Comparison of ENCODE assay signal across 8 mouse cellular contexts in the genomic region with DNA sequence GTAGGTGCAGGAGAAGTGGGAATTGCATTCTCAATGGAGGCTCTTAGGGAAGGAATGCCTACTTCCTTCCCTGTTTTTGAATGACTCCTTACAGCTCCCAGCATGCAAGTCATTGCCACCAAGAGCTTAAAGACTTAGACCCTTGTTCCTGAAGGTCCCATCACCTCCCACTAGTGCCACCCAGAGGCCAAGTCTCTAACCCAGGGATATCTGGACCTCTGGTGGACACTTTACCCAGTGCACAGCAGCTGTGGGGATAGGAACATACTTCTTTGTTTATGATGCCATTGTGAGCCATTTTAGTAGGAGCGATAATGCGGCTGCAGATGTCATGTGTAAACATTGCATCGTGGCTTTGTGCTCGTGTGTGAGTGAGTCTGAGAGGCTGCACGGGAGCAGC. TPM values are rescaled to one million over a fixed set of nuclear protein-coding genes. Genes with fewer than 3 reads are reported as not detected.
DNase-seq lines count a peak whose midpoint lies in the region; ATAC-seq and TF ChIP-seq lines count a peak whose summit lies in the region.

No protein-coding gene starts in this region.

- H3K27me3 ChIP-seq in liver, embryonic 12.5 days (replicated peaks): no peaks in the 10 kb centered on the region
- no peaks in the 10 kb centered on the region for H3K27me3 ChIP-seq in embryonic facial prominence, embryonic 12.5 days
- H3K27me3 ChIP-seq in limb, embryonic 10.5 days (ENCODE audit: low read depth, poor library complexity, severe bottlenecking): peaks cover 19% of the 10 kb centered on the region
- no peaks in the 10 kb centered on the region for H3K27me3 ChIP-seq in cerebellum, adult 2 months (ENCODE audit: control insufficient read depth, insufficient read depth, low read length)

- no peak overlapping the region for H3K27ac ChIP-seq in liver, embryonic 12.5 days
- H3K27ac ChIP-seq in embryonic facial prominence, embryonic 12.5 days: peak overlapping the region; percentile 47
- peak overlapping the region; percentile 53 for H3K27ac ChIP-seq in limb, embryonic 10.5 days
- H3K27ac ChIP-seq in cerebellum, adult 2 months (ENCODE audit: insufficient read depth, low read length): no peak overlapping the region

- H3K9me3 ChIP-seq in liver, embryonic 12.5 days (replicated peaks): no peaks in the 10 kb centered on the region
- no peaks in the 10 kb centered on the region for H3K9me3 ChIP-seq in embryonic facial prominence, embryonic 12.5 days
- H3K9me3 ChIP-seq in limb, embryonic 10.5 days (replicated peaks): no peaks in the 10 kb centered on the region

- no peaks in the 10 kb centered on the region for H3K4me1 ChIP-seq in liver, embryonic 12.5 days
- H3K4me1 ChIP-seq in embryonic facial prominence, embryonic 12.5 days: peaks cover 33% of the 10 kb centered on the region
- H3K4me1 ChIP-seq in limb, embryonic 10.5 days: peaks cover 54% of the 10 kb centered on the region
- H3K4me1 ChIP-seq in cerebellum, adult 2 months (ENCODE audit: control insufficient read depth, insufficient read depth, low read length): no peaks in the 10 kb centered on the region

- no peak overlapping the region for H3K4me2 ChIP-seq in liver, embryonic 12.5 days
- no peak overlapping the region for H3K4me2 ChIP-seq in embryonic facial prominence, embryonic 12.5 days (replicated peaks)

- no peak for TF ChIP-seq POLR2A in cerebellum, adult 2 months (IDR thresholded peaks at IDR 0.05; ENCODE audit: borderline replicate concordance, insufficient read depth, low read length)

- peak; percentile 47 for DNase-seq in liver
- DNase-seq in MN1 (ENCODE audit: low spot score): peak; percentile 14
- peak; percentile 62 for DNase-seq in limb, embryonic 10.5 days (ENCODE audit: low spot score)
- peak; percentile 74 for DNase-seq in testis, postnatal 10 days (ENCODE audit: low spot score)
- DNase-seq in layer of hippocampus, adult 9-11 months: no peak
- no peak for DNase-seq in cerebellum, adult 2 months

- no peaks in the 10 kb centered on the region for H3K36me3 ChIP-seq in liver, embryonic 12.5 days
- no peaks in the 10 kb centered on the region for H3K36me3 ChIP-seq in embryonic facial prominence, embryonic 12.5 days
- H3K36me3 ChIP-seq in limb, embryonic 10.5 days: no peaks in the 10 kb centered on the region

- H3K9ac ChIP-seq in liver, embryonic 12.5 days: no peak overlapping the region
- H3K9ac ChIP-seq in embryonic facial prominence, embryonic 12.5 days: no peak overlapping the region

- no peak for ATAC-seq in liver, embryonic 12.5 days
- no peak for ATAC-seq in embryonic facial prominence, embryonic 12.5 days (ENCODE audit: insufficient number of reproducible peaks, insufficient read depth, low FRiP score, low TSS enrichment)

- no peak overlapping the region for H3K4me3 ChIP-seq in liver, embryonic 12.5 days
- no peak overlapping the region for H3K4me3 ChIP-seq in embryonic facial prominence, embryonic 12.5 days
- H3K4me3 ChIP-seq in limb, embryonic 10.5 days: no peak overlapping the region
- no peak overlapping the region for H3K4me3 ChIP-seq in cerebellum, adult 2 months (replicated peaks; ENCODE audit: insufficient read depth, low read depth, low read length)

- WGBS in liver, embryonic 12.5 days (ENCODE audit: insufficient replicate concordance): 64% methylated on average over 5 of the region's 5 CpGs
- WGBS in embryonic facial prominence, embryonic 12.5 days: 57% methylated on average over 5 of the region's 5 CpGs
- 66% methylated on average over 5 of the region's 5 CpGs for WGBS in limb, embryonic 10.5 days
- WGBS in cerebellum, adult 2 months: 75% methylated on average over 5 of the region's 5 CpGs

- no peak for TF ChIP-seq CTCF in cerebellum, adult 2 months (IDR thresholded peaks at IDR 0.05; ENCODE audit: borderline replicate concordance, insufficient read depth, low read depth, low read length)

RNA-seq across cellular contexts. Expression of a gene that starts 38.3 kb away (rescaled TPM):
- 98.8 and 99.0 TPM in 2 replicates for polyA plus RNA-seq in liver, embryonic 12.5 days (2016; fragmentation: Nextera tagmentation; extraction: Ambion mirVana)
- polyA plus RNA-seq in embryonic facial prominence, embryonic 12.5 days (2016; fragmentation: Nextera tagmentation; extraction: Ambion mirVana): 38.4 and 42.0 TPM in 2 replicates
- 36.0 and 39.0 TPM in 2 replicates for polyA plus RNA-seq in limb, embryonic 10.5 days (2016; fragmentation: Nextera tagmentation; extraction: Ambion mirVana)
- 0.36 and 0.78 TPM in 2 replicates for polyA plus RNA-seq in cerebellum, adult 2 months (2012; rRNA removed)

Comparison
In these comparisons a context has a peak if more than half of its experiments do, and no peak if none do; other contexts are left out.
1. DNase-seq: peak in liver (single experiment), MN1 (single experiment), limb, embryonic 10.5 days (single experiment) and testis, postnatal 10 days (single experiment); none in layer of hippocampus, adult 9-11 months (single experiment) and cerebellum, adult 2 months (0 of 2).
2. H3K27ac ChIP-seq: peak in embryonic facial prominence, embryonic 12.5 days (single experiment) and limb, embryonic 10.5 days (single experiment); none in liver, embryonic 12.5 days (single experiment) and cerebellum, adult 2 months (single experiment).
3. RNA of a gene that starts 38.3 kb away (polyA plus RNA-seq): 98.8 to 99.0 TPM in liver, embryonic 12.5 days, 38.4 to 42.0 TPM in embryonic facial prominence, embryonic 12.5 days and 36.0 to 39.0 TPM in limb, embryonic 10.5 days; 0.36 to 0.78 TPM in cerebellum, adult 2 months; every median in the first group is over 10 times any median in the second.